Mouse (Mus musculus): Measurements from ENCODE around the gene Gm20388. TPM values are rescaled to one million over a fixed set of nuclear protein-coding genes. Genes with fewer than 3 reads are reported as not detected.

The Gm20388 gene
- total and polyA plus RNA-seq, 2 experiments from 2014 or later: 51.3 TPM; not detected in 1

- Histone ChIP-seq H3K4me1 (ENCODE audit: insufficient read depth) (no peaks in the 10 kb centered on the region), H3K27ac (ENCODE audit: low read depth, low read length) (no peak overlapping the region), H3K36me3 (ENCODE audit: insufficient read depth) (peaks cover 94% of the 10 kb centered on the region), H3K9ac (no peak overlapping the region), H3K9me3 (ENCODE audit: low read length) (no peaks in the 10 kb centered on the region), H3K4me2 (ENCODE audit: low read depth) (no peak overlapping the region), H3K4me3 (ENCODE audit: low read depth, low read length) (no peak overlapping the region), H3K27me3 (ENCODE audit: insufficient read depth, low read length) (no peaks in the 10 kb centered on the region)
- peak; percentile 76 for ATAC-seq
- DNase-seq: no peak
- 80% methylated on average over 12 of the region's 12 CpGs for WGBS
- no peak for TF ChIP-seq CTCF (IDR thresholded peaks at IDR 0.05; ENCODE audit: low read depth)
Measured at GRCm38 (mm10) chr8:123083610-123084009, 3173.0 kb downstream of the Gm20388 start.

GRCm38 (mm10) chr8:123087289-123087688 lies 3176.6 kb downstream of the Gm20388 start:
- H3K9me3 ChIP-seq (ENCODE audit: low read length): no peaks in the 10 kb centered on the region
- no peak overlapping the region for H3K4me2 ChIP-seq (ENCODE audit: low read depth)
- no peak for TF ChIP-seq CTCF (IDR thresholded peaks at IDR 0.05; ENCODE audit: low read depth)
- H3K36me3 ChIP-seq (ENCODE audit: insufficient read depth): peaks cover 96% of the 10 kb centered on the region
- H3K9ac ChIP-seq: no peak overlapping the region
- no peak for DNase-seq
- no peak overlapping the region for H3K27ac ChIP-seq (ENCODE audit: low read depth, low read length)
- no peaks in the 10 kb centered on the region for H3K4me1 ChIP-seq (ENCODE audit: insufficient read depth)
- no peaks in the 10 kb centered on the region for H3K27me3 ChIP-seq (ENCODE audit: insufficient read depth, low read length)
- no peak overlapping the region for H3K4me3 ChIP-seq (ENCODE audit: low read depth, low read length)
- ATAC-seq: no peak
- 93% methylated on average over 9 of the region's 9 CpGs for WGBS

DNA sequence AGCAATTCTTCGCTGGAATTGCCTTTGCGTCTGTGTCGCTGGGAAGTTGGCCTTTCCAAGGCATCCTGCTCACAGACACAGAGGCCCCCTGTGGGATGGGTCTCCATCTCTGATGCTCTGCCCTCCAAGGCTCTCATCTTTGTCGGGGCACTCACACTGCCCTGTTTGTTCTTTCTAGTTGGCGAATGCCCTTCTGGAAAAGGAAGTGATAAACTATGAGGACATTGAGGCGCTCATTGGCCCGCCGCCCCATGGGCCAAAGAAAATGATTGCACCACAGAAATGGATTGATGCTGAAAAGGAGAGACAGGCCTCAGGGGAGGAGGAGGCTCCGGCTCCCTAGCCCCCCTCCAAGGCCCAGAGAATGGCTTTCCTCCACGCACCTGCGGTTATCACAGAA lies 3186.6 kb downstream of the Gm20388 start:
- Histone ChIP-seq H3K27ac (ENCODE audit: low read depth, low read length) (no peak overlapping the region), H3K9me3 (ENCODE audit: low read length) (no peaks in the 10 kb centered on the region), H3K4me2 (ENCODE audit: low read depth) (no peak overlapping the region), H3K4me1 (ENCODE audit: insufficient read depth) (no peaks in the 10 kb centered on the region), H3K9ac (no peak overlapping the region), H3K27me3 (ENCODE audit: insufficient read depth, low read length) (no peaks in the 10 kb centered on the region), H3K36me3 (ENCODE audit: insufficient read depth) (peaks cover 41% of the 10 kb centered on the region), H3K4me3 (ENCODE audit: low read depth, low read length) (no peak overlapping the region)
- WGBS: 88% methylated on average over 11 of the region's 11 CpGs
- no peak for DNase-seq
- ATAC-seq: peak; percentile 35; the same call in 1 of the 2 replicates
- no peak for TF ChIP-seq CTCF (IDR thresholded peaks at IDR 0.05; ENCODE audit: low read depth)

GRCm38 (mm10) chr8:123097786-123098584 lies 3187.3 kb downstream of the Gm20388 start:
- Histone ChIP-seq H3K4me1 (ENCODE audit: insufficient read depth) (no peaks in the 10 kb centered on the region), H3K9ac (no peak overlapping the region), H3K4me2 (ENCODE audit: low read depth) (no peak overlapping the region), H3K4me3 (ENCODE audit: low read depth, low read length) (no peak overlapping the region), H3K27me3 (ENCODE audit: insufficient read depth, low read length) (no peaks in the 10 kb centered on the region), H3K9me3 (ENCODE audit: low read length) (no peaks in the 10 kb centered on the region), H3K27ac (ENCODE audit: low read depth, low read length) (no peak overlapping the region), H3K36me3 (ENCODE audit: insufficient read depth) (peaks cover 36% of the 10 kb centered on the region)
- WGBS: 72% methylated on average over 12 of the region's 12 CpGs
- peak; percentile 32; the same call in 1 of the 2 replicates for TF ChIP-seq CTCF (IDR thresholded peaks at IDR 0.05; ENCODE audit: low read depth)
- DNase-seq (no peak), ATAC-seq (peak; percentile 25)

DNA sequence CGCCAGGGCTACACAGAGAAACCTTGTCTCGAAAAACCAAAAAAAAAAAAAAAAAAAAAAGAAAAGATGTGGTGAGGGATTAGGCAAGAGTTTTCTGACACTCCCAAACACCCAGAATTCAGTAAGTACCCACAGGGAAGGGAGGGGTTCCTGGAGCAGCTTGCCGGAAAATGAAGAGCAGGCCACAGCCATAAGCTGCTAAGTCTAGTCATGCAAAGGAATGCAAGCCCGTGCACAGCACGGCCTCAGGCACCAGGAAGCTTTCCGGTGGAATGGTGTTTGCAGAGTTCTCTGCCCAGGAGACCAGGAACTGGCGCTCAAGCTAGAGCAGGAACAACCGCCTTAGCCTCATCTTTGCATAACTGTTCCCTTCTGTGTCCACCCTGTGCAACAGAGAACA lies 3189.6 kb downstream of the Gm20388 start:
- WGBS: 56% methylated on average over 8 of the region's 8 CpGs

DNA sequence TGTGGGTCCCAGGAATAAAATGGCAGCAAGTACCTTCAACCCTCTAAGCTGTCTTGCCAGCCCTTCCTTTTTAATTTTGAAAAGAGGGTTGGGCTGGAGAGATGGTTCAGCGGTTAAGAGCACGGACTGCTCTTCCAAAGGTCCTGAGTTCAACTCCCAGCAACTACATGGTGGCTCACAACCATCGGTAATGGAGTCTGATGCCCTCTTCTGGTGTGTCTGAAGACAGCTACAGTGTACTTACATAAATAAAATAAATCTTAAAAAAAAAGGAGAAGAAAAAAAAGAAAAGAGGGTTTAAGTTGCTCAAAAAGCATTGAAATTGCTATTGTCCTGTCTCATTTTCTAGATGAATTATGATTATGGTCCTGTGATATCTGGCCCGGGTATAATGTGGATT lies 3190.6 kb downstream of the Gm20388 start:
- Histone ChIP-seq H3K9ac (no peak overlapping the region), H3K9me3 (ENCODE audit: low read length) (no peaks in the 10 kb centered on the region), H3K27ac (ENCODE audit: low read depth, low read length) (no peak overlapping the region), H3K4me2 (ENCODE audit: low read depth) (no peak overlapping the region), H3K36me3 (ENCODE audit: insufficient read depth) (peaks cover 32% of the 10 kb centered on the region), H3K4me3 (ENCODE audit: low read depth, low read length) (no peak overlapping the region), H3K27me3 (ENCODE audit: insufficient read depth, low read length) (no peaks in the 10 kb centered on the region), H3K4me1 (ENCODE audit: insufficient read depth) (0 out of 2 replicates have a peak, but pooled peaks cover 7% of the 10 kb centered on the region)
- ATAC-seq: no peak
- peak; percentile 14; the same call in 1 of the 2 replicates for TF ChIP-seq CTCF (IDR thresholded peaks at IDR 0.05; ENCODE audit: low read depth)
- DNase-seq: no peak
- 82% methylated on average over 4 of the region's 4 CpGs for WGBS

More for the DNA sequence above, 3189.6 kb downstream of the Gm20388 start:
- Histone ChIP-seq H3K9ac (no peak overlapping the region), H3K4me1 (ENCODE audit: insufficient read depth) (0 out of 2 replicates have a peak, but pooled peaks cover 7% of the 10 kb centered on the region), H3K27ac (ENCODE audit: low read depth, low read length) (no peak overlapping the region), H3K36me3 (ENCODE audit: insufficient read depth) (peaks cover 33% of the 10 kb centered on the region), H3K4me3 (ENCODE audit: low read depth, low read length) (no peak overlapping the region), H3K4me2 (ENCODE audit: low read depth) (no peak overlapping the region), H3K27me3 (ENCODE audit: insufficient read depth, low read length) (no peaks in the 10 kb centered on the region), H3K9me3 (ENCODE audit: low read length) (no peaks in the 10 kb centered on the region)
- no peak for TF ChIP-seq CTCF (IDR thresholded peaks at IDR 0.05; ENCODE audit: low read depth)
- no peak for ATAC-seq
- DNase-seq: no peak

All from forebrain, postnatal 0 days (tissue).